Mouse (Mus musculus) lung, postnatal 36 days (tissue): ENCODE data around the gene Tmem108.

Experiments used
- DNase-seq: peaks from one replicate; pipeline ENCODE4 v3.0.0; 2022; ENCODE audit warnings: mixed read lengths

Gene Tmem108

GRCm38 (mm10) chr9:103720021-103720420 is 41.6 kb downstream of the Tmem108 start:
- no peak for DNase-seq

DNA sequence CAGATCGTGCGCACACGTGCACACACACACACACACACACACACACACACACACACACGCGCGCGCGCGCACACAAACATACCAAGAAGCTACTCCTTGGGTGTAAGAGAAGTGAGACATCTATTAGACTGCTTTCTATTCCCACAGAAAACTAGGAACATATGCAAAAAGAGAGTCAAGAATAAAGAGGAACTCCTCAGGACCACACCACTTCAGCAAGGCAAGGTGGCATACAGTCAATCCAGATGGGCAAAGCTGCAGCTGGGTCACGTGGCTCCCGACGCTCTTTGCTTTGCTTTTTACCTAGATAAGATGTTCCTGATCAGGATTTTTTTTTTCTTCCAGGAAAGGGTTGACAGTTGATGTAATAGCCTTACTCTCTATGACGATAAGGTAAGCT is 45.6 kb downstream of the Tmem108 start:
- DNase-seq = no peak

GRCm38 (mm10) chr9:103715352-103715751 is 46.3 kb downstream of the Tmem108 start:
- no peak for DNase-seq

DNA sequence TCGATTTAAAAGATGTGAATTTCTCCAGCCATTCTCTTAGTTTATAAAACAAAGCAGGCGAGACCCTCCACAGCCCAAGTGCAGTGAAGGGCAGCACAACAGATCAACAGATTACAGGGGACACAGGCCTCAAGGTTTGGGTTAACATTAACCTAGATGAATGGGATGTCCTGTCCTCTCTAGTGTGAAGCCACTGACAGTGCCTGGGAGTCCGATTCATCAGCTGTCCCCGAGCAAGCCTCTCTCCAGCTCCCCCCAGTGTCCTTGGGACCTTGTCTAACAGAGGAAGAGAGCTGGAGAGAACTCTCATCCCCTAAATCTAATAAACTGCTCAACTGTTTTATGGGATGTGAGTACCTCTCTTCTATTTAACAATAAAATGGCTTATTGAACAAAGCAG is 48.4 kb downstream of the Tmem108 start:
- no peak for DNase-seq

DNA sequence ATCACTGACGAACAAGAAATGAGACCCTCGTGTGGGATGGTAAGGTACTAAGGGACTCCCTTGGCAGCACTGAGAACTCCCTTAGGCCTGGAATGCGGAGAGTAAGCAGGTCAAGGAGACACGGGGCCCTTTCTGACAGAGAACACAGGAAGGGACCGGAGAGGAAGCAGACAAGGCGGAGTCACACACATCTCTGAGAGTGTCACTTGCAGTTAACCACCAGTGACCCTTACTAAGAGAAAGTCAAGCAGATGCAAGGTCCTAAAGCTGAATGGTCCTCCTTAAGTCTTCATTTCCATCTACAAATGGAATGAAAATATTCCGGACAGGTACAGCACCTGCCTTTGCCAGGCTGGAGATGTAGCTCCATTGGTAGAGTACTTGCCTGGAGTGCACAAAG is 48.9 kb downstream of the Tmem108 start:
- DNase-seq = no peak

DNA sequence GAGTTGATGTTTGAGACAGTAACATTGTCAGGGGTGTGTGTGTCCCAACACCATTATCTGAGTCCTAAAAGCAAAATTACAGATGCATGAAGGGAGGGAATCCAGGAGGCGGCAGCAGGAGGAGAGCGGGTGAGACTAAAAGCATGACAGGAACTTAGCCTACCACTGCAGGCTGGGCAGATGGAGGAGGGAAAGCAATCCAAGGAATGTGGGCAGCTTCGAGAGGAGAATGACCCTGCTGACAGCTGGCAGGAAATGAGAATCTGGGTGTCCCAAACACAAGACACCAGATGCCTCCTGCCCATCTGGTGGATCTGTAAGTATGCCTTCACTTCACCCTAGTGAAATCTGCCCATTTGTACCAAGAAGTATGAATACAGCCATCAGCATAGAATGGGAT is 51.9 kb downstream of the Tmem108 start:
- DNase-seq = peak; percentile 13

GRCm38 (mm10) chr9:103708514-103709173 is 53.0 kb downstream of the Tmem108 start:
- DNase-seq = peak; percentile 41

GRCm38 (mm10) chr9:103707857-103708256 is 53.8 kb downstream of the Tmem108 start:
- DNase-seq = peak; percentile 30

GRCm38 (mm10) chr9:103707000-103707790 is 54.4 kb downstream of the Tmem108 start:
- peak; percentile 42 for DNase-seq

DNA sequence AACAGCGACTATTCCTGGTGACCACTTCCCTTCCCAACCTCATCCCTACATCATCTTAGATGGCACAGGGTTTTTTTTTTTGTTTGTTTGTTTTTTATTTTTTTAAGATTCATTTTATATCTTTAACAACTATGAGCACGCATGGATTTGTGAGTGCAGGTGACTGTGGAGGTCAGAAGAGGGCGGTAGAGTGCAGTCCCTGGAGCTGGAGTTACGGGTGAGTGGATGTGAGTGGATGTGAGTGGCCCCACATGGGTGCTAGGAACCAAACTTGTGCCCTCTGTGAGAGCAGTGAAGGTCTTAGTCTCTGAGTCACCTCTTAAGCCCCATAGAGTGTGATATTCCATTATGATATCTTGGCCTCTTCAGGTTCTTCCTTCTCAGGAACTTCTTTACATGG is 55.9 kb downstream of the Tmem108 start:
- DNase-seq = no peak

DNA sequence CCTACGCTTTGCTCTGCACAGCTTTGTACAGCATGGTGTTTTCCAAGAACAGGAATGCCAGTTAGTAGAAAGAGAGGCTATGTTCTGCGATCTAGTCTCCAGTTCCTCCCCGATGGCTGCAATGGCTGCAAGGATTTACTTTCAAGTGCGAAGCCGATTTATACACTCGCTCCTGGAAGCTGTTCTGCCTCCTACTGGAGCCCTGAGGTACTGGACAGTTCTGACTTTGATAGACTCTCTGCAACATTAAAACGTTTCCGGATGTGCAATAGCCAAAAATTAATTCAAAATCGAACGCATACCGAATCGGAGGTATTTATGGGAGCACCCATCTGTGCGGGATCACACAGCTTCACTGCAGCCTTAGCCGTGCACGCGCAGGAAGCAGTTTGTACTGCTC is 58.6 kb downstream of the Tmem108 start:
- DNase-seq = no peak

- no peak for DNase-seq
Observed at GRCm38 (mm10) chr9:103702452-103702851, 59.2 kb downstream of the Tmem108 start.

- DNase-seq = no peak
Observed at GRCm38 (mm10) chr9:103701448-103701847, 60.2 kb downstream of the Tmem108 start.

DNA sequence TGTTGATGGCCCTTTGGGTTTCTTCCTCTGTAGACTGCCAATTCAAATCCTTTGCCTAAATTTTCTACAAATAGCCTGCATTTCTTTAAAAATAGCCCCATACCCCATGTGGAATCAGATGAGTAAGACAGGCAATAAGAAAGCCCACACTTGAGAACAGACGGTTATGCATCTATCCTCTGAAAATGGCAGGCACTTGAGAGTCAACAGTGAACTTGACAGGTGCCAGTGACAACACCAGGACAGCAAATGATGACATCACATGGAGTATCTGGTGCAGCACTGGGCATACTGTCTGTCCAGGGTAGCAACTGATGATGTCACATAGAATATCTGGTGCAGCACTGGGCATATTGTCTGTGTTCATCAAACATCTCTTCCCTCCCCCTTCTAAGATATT is 61.4 kb downstream of the Tmem108 start:
- DNase-seq = no peak

- DNase-seq = no peak
Observed at GRCm38 (mm10) chr9:103696967-103697366, 64.7 kb downstream of the Tmem108 start.

GRCm38 (mm10) chr9:103693826-103694225 is 67.8 kb downstream of the Tmem108 start:
- DNase-seq = no peak

GRCm38 (mm10) chr9:103692699-103693098 is 68.9 kb downstream of the Tmem108 start:
- DNase-seq = no peak

DNA sequence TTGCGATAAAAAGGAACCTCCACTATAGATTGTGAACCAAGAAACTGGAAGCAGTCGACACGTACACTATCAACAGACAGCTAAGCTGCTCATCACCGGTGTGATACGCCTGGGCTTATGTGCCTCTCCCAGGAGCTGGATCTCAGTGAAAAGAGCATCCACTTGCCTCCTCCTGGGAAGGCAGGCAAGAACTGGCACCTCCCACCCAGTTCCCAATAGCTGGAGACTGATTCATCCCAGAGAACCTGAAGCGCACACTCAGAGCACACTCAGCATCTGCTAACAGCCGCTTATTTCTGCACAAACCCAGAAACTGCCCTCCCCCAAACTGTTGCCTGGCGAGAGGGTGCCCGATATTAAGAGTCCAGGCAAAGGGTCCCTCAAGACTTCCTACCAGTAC is 69.8 kb downstream of the Tmem108 start:
- DNase-seq = no peak

- DNase-seq = no peak
Observed at GRCm38 (mm10) chr9:103690446-103690845, 71.2 kb downstream of the Tmem108 start.

GRCm38 (mm10) chr9:103689697-103690096 is 71.9 kb downstream of the Tmem108 start:
- no peak for DNase-seq

GRCm38 (mm10) chr9:103689006-103689405 is 72.6 kb downstream of the Tmem108 start:
- DNase-seq = no peak

DNA sequence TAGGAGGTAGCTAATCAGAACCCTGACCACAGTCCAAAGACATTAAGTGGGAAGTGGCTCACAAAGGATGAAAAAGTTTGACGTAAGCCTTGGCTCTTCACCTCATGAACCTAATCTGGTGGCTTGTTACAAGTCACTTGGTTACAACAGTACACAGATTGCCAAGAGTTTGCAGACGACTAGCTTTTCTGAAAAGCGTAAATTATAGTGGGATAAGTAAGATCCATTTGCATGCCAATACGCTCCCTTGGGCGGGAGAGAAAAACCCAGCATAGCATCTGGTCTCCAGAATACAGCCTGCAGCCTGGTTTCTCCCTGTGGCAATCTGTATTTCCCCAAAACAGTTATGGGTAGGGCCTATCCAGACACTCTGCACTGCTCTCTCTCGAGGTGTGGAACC is 74.5 kb downstream of the Tmem108 start:
- DNase-seq = no peak

GRCm38 (mm10) chr9:103681741-103682330 is 79.8 kb downstream of the Tmem108 start:
- no peak for DNase-seq

DNA sequence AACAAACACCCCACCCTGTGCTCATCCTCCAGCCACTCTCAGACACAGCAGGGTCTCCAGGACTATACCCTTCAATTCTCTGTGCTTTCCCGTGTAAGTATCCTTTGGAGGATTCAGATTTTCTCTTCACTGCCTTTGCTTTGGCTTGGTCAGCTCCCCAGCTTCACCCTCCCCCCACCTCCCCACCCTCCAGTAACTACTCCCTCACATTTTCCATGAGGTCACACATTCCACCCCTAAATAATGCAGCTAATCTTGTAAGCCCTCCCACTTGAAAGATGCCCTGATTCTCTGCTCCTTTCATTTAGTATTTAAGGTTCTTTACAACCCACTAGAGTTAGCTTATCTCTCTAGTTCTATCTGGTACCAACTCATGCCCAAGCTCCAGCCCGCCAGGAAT is 82.4 kb downstream of the Tmem108 start:
- no peak for DNase-seq
